Mouse (Mus musculus): ENCODE measurements around the gene Celsr2.

GRCm38 (mm10) chr3:108432542-108433187, 17.3 kb upstream of the Celsr2 start:
- TF ChIP-seq POLR2A (IDR thresholded peaks at IDR 0.05; ENCODE audit: insufficient read depth, low read depth, low read length): no peak
- TF ChIP-seq CTCF (IDR thresholded peaks at IDR 0.05): no peak
